Comparison of ENCODE assay signal across 13 mouse cellular contexts in genomic region chr4:123927961-123928360, GRCm38 (mm10). TPM values are rescaled to one million over a fixed set of nuclear protein-coding genes. Genes with fewer than 3 reads are reported as not detected.
DNase-seq lines count a peak whose midpoint lies in the region; ATAC-seq and TF ChIP-seq lines count a peak whose summit lies in the region.
"Had no signal": no experiment of that assay in that cellular context is flagged by ENCODE, and none has a peak within 500 bp of the region (broad histone marks: within the 10 kb centered on the region; RNA-seq: fewer than 3 reads in every experiment).

No protein-coding gene starts in this region.

- H3K4me3 ChIP-seq in kidney, postnatal 0 days (replicated peaks; ENCODE audit: low read depth, low read length), result no peak overlapping the region
- H3K4me3 ChIP-seq in kidney, embryonic 16.5 days (ENCODE audit: low read length), result no peak overlapping the region
- no peak overlapping the region for H3K4me3 ChIP-seq in G1E (ENCODE audit: low read depth, low read length)
- no peak overlapping the region for H3K4me3 ChIP-seq in forebrain, postnatal 0 days (ENCODE audit: low read depth, low read length)
- no peak overlapping the region for H3K4me3 ChIP-seq in stomach, postnatal 0 days (ENCODE audit: low read depth, low read length)
- H3K4me3 ChIP-seq: limb, embryonic 15.5 days had no signal

- no peak overlapping the region for H3K27ac ChIP-seq in kidney, postnatal 0 days
- H3K27ac ChIP-seq in kidney, embryonic 16.5 days (ENCODE audit: low read length), result no peak overlapping the region
- no peak overlapping the region for H3K27ac ChIP-seq in forebrain, postnatal 0 days (ENCODE audit: low read depth, low read length)
- no peak overlapping the region for H3K27ac ChIP-seq in stomach, postnatal 0 days (replicated peaks)
- H3K27ac ChIP-seq: limb, embryonic 15.5 days had no signal

- TF ChIP-seq EP300 in stomach, postnatal 0 days (optimal IDR thresholded peaks at IDR 0.05), result no peak

- no peak for TF ChIP-seq CTCF in kidney, postnatal 0 days (IDR thresholded peaks at IDR 0.05; ENCODE audit: low read depth)
- no peak for TF ChIP-seq CTCF in G1E (IDR thresholded peaks at IDR 0.05; ENCODE audit: low read depth, low read length)
- no peak for TF ChIP-seq CTCF in forebrain, postnatal 0 days (IDR thresholded peaks at IDR 0.05; ENCODE audit: low read depth)
- no peak for TF ChIP-seq CTCF in stomach, postnatal 0 days (IDR thresholded peaks at IDR 0.05; ENCODE audit: low read depth)

- no peak overlapping the region for H3K4me2 ChIP-seq in kidney, postnatal 0 days (ENCODE audit: low read length)
- H3K4me2 ChIP-seq in kidney, embryonic 16.5 days (replicated peaks; ENCODE audit: low read depth, low read length), result no peak overlapping the region
- no peak overlapping the region for H3K4me2 ChIP-seq in forebrain, postnatal 0 days (ENCODE audit: low read depth)
- H3K4me2 ChIP-seq in stomach, postnatal 0 days (replicated peaks; ENCODE audit: low read depth), result no peak overlapping the region
- H3K4me2 ChIP-seq: limb, embryonic 15.5 days had no signal

- H3K27me3 ChIP-seq in kidney, postnatal 0 days (ENCODE audit: insufficient read depth, low read length), result no peaks in the 10 kb centered on the region
- no peaks in the 10 kb centered on the region for H3K27me3 ChIP-seq in kidney, embryonic 16.5 days (ENCODE audit: insufficient read depth, low read length)
- H3K27me3 ChIP-seq in G1E (ENCODE audit: insufficient read depth, low read length), result no peaks in the 10 kb centered on the region
- H3K27me3 ChIP-seq in forebrain, postnatal 0 days (ENCODE audit: insufficient read depth, low read length), result no peaks in the 10 kb centered on the region
- no peaks in the 10 kb centered on the region for H3K27me3 ChIP-seq in stomach, postnatal 0 days (ENCODE audit: control insufficient read depth, insufficient read depth, low read length)
- H3K27me3 ChIP-seq: limb, embryonic 15.5 days had no signal

- H3K4me1 ChIP-seq in kidney, postnatal 0 days (replicated peaks; ENCODE audit: insufficient read depth, low read length), result no peaks in the 10 kb centered on the region
- H3K4me1 ChIP-seq in kidney, embryonic 16.5 days (ENCODE audit: insufficient read depth, low read length), result no peaks in the 10 kb centered on the region
- H3K4me1 ChIP-seq in G1E (ENCODE audit: insufficient read depth, low read depth, low read length), result peaks cover 2% of the 10 kb centered on the region; the same call in 1 of the 2 replicates
- no peaks in the 10 kb centered on the region for H3K4me1 ChIP-seq in forebrain, postnatal 0 days (ENCODE audit: insufficient read depth)
- H3K4me1 ChIP-seq in stomach, postnatal 0 days (replicated peaks; ENCODE audit: control insufficient read depth, insufficient read depth), result no peaks in the 10 kb centered on the region
- H3K4me1 ChIP-seq: limb, embryonic 15.5 days had no signal

- peaks cover 64% of the 10 kb centered on the region for H3K36me3 ChIP-seq in kidney, postnatal 0 days (ENCODE audit: insufficient read depth, low read length)
- peaks cover 47% of the 10 kb centered on the region for H3K36me3 ChIP-seq in kidney, embryonic 16.5 days (ENCODE audit: insufficient read depth, low read length)
- peaks cover 91% of the 10 kb centered on the region for H3K36me3 ChIP-seq in G1E (replicated peaks)
- peaks cover 64% of the 10 kb centered on the region for H3K36me3 ChIP-seq in forebrain, postnatal 0 days (ENCODE audit: insufficient read depth)
- peaks cover 17% of the 10 kb centered on the region for H3K36me3 ChIP-seq in stomach, postnatal 0 days (ENCODE audit: control insufficient read depth, insufficient read depth, low read length)

- DNase-seq in kidney, postnatal 0 days (ENCODE audit: low spot score), result peak; percentile 31
- DNase-seq in G1E (ENCODE audit: low spot score), result no peak
- DNase-seq in forebrain, postnatal 0 days, result no peak
- no peak for DNase-seq in ovary, postnatal 14 days (ENCODE audit: low spot score)
- DNase-seq in stomach, postnatal 0 days (ENCODE audit: low spot score), result no peak
- DNase-seq: adrenal gland, postnatal 10 days; cerebellum, adult 9-10 months; thymus, postnatal 4 days had no signal

- H3K9me3 ChIP-seq in kidney, postnatal 0 days (replicated peaks; ENCODE audit: low read length), result no peaks in the 10 kb centered on the region
- H3K9me3 ChIP-seq in kidney, embryonic 16.5 days (ENCODE audit: low read length), result no peaks in the 10 kb centered on the region
- no peaks in the 10 kb centered on the region for H3K9me3 ChIP-seq in G1E (replicated peaks)
- H3K9me3 ChIP-seq in forebrain, postnatal 0 days (ENCODE audit: low read length), result no peaks in the 10 kb centered on the region
- H3K9me3 ChIP-seq in stomach, postnatal 0 days (ENCODE audit: control insufficient read depth, low read length), result no peaks in the 10 kb centered on the region
- H3K9me3 ChIP-seq: limb, embryonic 15.5 days had no signal

- no peak for ATAC-seq in kidney, postnatal 0 days (replicated peaks; ENCODE audit: low FRiP score, low read depth)
- ATAC-seq in kidney, embryonic 16.5 days (ENCODE audit: low FRiP score, low TSS enrichment), result no peak; the same call in 1 of the 2 replicates
- ATAC-seq in G1E (ENCODE audit: extremely low read depth, insufficient number of reproducible peaks, low FRiP score, poor library complexity, severe bottlenecking), result peak; percentile 63
- peak; percentile 99 for ATAC-seq in granulocyte monocyte progenitor cell, adult 5-6 weeks (replicated peaks; ENCODE audit: poor library complexity, severe bottlenecking)
- ATAC-seq in megakaryocyte, adult 5-6 weeks (ENCODE audit: poor library complexity, severe bottlenecking), result peak; percentile 98
- no peak for ATAC-seq in forebrain, postnatal 0 days
- ATAC-seq in stomach, postnatal 0 days (ENCODE audit: low FRiP score, low TSS enrichment), result no peak

- H3K9ac ChIP-seq in kidney, postnatal 0 days (ENCODE audit: low read depth, low read length), result no peak overlapping the region
- no peak overlapping the region for H3K9ac ChIP-seq in kidney, embryonic 16.5 days (replicated peaks; ENCODE audit: low read length)
- H3K9ac ChIP-seq in forebrain, postnatal 0 days, result no peak overlapping the region
- no peak overlapping the region for H3K9ac ChIP-seq in stomach, postnatal 0 days (ENCODE audit: low read length)
- H3K9ac ChIP-seq: limb, embryonic 15.5 days had no signal

RNA-seq across cellular contexts. Expression of gene 4930535I16Rik, which starts 10.1 kb away (rescaled TPM):
- not detected in 2 replicates for polyA plus RNA-seq in kidney, postnatal 0 days (2015; fragmentation: Nextera tagmentation; extraction: Ambion mirVana)
- polyA plus RNA-seq in kidney, embryonic 16.5 days (2015; fragmentation: Nextera tagmentation; extraction: Ambion mirVana), result not detected in 2 replicates
- total RNA-seq in G1E (2014; fragmentation: Nextera tagmentation) (not detected in 2 replicates), G1E (2017) (not detected in 2 replicates)
- polyA plus RNA-seq in G1E (2012), result 0.20 TPM in 1 of 2 replicates, not detected in the other
- not detected in 2 replicates for total RNA-seq in granulocyte monocyte progenitor cell, adult 5-6 weeks (2014; fragmentation: Nextera tagmentation)
- not detected in 2 replicates for total RNA-seq in granulocyte monocyte progenitor cell, adult 5-6 weeks (2017)
- not detected in 2 replicates for total RNA-seq in megakaryocyte, adult 5-6 weeks (2015)
- total RNA-seq in megakaryocyte, adult 5-6 weeks (2017), result not detected in 2 replicates
- not detected in 2 replicates for total RNA-seq in forebrain, postnatal 0 days (2014; rRNA removed)
- not detected in 2 replicates for polyA plus RNA-seq in forebrain, postnatal 0 days (2015; fragmentation: Nextera tagmentation; extraction: Ambion mirVana)
- not detected in 2 replicates for polyA plus RNA-seq in stomach, postnatal 0 days (2015; fragmentation: Nextera tagmentation; extraction: Ambion mirVana)
- total RNA-seq: adrenal gland, postnatal 10 days had no signal
- polyA plus RNA-seq: hindbrain, embryonic 11.5 days; limb, embryonic 15.5 days had no signal

RNA-seq across cellular contexts. Expression of gene Rragc, which starts 10.7 kb away (rescaled TPM):
- 46.8 and 47.1 TPM in 2 replicates for polyA plus RNA-seq in kidney, postnatal 0 days (2015; fragmentation: Nextera tagmentation; extraction: Ambion mirVana)
- 46.2 and 47.9 TPM in 2 replicates for polyA plus RNA-seq in kidney, embryonic 16.5 days (2015; fragmentation: Nextera tagmentation; extraction: Ambion mirVana)
- total RNA-seq in G1E (2014; fragmentation: Nextera tagmentation), result 50.1 and 54.7 TPM in 2 replicates
- 113 and 141 TPM in 2 replicates for total RNA-seq in G1E (2017)
- polyA plus RNA-seq in G1E (2012), result 24.2 and 34.2 TPM in 2 replicates
- total RNA-seq in granulocyte monocyte progenitor cell, adult 5-6 weeks (2014; fragmentation: Nextera tagmentation), result 27.2 and 40.0 TPM in 2 replicates
- 35.5 and 48.8 TPM in 2 replicates for total RNA-seq in granulocyte monocyte progenitor cell, adult 5-6 weeks (2017)
- 39.6 and 44.8 TPM in 2 replicates for total RNA-seq in megakaryocyte, adult 5-6 weeks (2015)
- 47.6 and 55.2 TPM in 2 replicates for total RNA-seq in megakaryocyte, adult 5-6 weeks (2017)
- total RNA-seq in forebrain, postnatal 0 days (2014; rRNA removed), result 41.8 and 51.9 TPM in 2 replicates
- 32.8 and 42.6 TPM in 2 replicates for polyA plus RNA-seq in forebrain, postnatal 0 days (2015; fragmentation: Nextera tagmentation; extraction: Ambion mirVana)
- polyA plus RNA-seq in stomach, postnatal 0 days (2015; fragmentation: Nextera tagmentation; extraction: Ambion mirVana), result 38.3 and 41.2 TPM in 2 replicates

RNA-seq across cellular contexts. Expression of gene Mycbp, which starts 23.3 kb away (rescaled TPM):
- 67.7 and 76.4 TPM in 2 replicates for polyA plus RNA-seq in kidney, postnatal 0 days (2015; fragmentation: Nextera tagmentation; extraction: Ambion mirVana)
- 61.2 and 68.6 TPM in 2 replicates for polyA plus RNA-seq in kidney, embryonic 16.5 days (2015; fragmentation: Nextera tagmentation; extraction: Ambion mirVana)
- total RNA-seq in G1E (2014; fragmentation: Nextera tagmentation) (24.6 and 28.1 TPM in 2 replicates), G1E (2017) (26.6 and 27.2 TPM in 2 replicates)
- 14.5 and 47.3 TPM in 2 replicates for polyA plus RNA-seq in G1E (2012)
- total RNA-seq in granulocyte monocyte progenitor cell, adult 5-6 weeks (2014; fragmentation: Nextera tagmentation), result 35.4 and 35.7 TPM in 2 replicates
- total RNA-seq in granulocyte monocyte progenitor cell, adult 5-6 weeks (2017), result 30.1 and 33.2 TPM in 2 replicates
- 24.5 and 29.8 TPM in 2 replicates for total RNA-seq in megakaryocyte, adult 5-6 weeks (2015)
- 12.5 and 17.8 TPM in 2 replicates for total RNA-seq in megakaryocyte, adult 5-6 weeks (2017)
- 7.1 and 7.9 TPM in 2 replicates for total RNA-seq in forebrain, postnatal 0 days (2014; rRNA removed)
- 40.8 and 46.0 TPM in 2 replicates for polyA plus RNA-seq in forebrain, postnatal 0 days (2015; fragmentation: Nextera tagmentation; extraction: Ambion mirVana)
- 82.4 and 90.3 TPM in 2 replicates for polyA plus RNA-seq in stomach, postnatal 0 days (2015; fragmentation: Nextera tagmentation; extraction: Ambion mirVana)

Comparison
In these comparisons a context has a peak if more than half of its experiments do, and no peak if none do; other contexts are left out.
1. ATAC-seq: peak in G1E (single experiment), granulocyte monocyte progenitor cell, adult 5-6 weeks (single experiment) and megakaryocyte, adult 5-6 weeks (single experiment); none in kidney, postnatal 0 days (single experiment), kidney, embryonic 16.5 days (single experiment), forebrain, postnatal 0 days (single experiment) and stomach, postnatal 0 days (single experiment).